Mouse (Mus musculus): ENCODE data around the gene Grn.
"Not testable (repeated sequence)": the region's sequence is repeated elsewhere in the genome, so short reads cannot be mapped to it uniquely, and the experiment has no call there.

Grn gene

GRCm38 (mm10) chr11:102430121-102431017, at the start of gene Grn:
Gene Grn, plus strand, starts transcription at chr11:102430315.
- DNase-seq: peak; percentile 98

GRCm38 (mm10) chr11:102381341-102382100, 48.6 kb upstream of the Grn start:
- no peak for DNase-seq

- no peak for DNase-seq
Measured at GRCm38 (mm10) chr11:102382794-102383193, 47.3 kb upstream of the Grn start.

GRCm38 (mm10) chr11:102383365-102384136, 46.6 kb upstream of the Grn start:
- no peak for DNase-seq

GRCm38 (mm10) chr11:102384418-102384817, 45.7 kb upstream of the Grn start:
- DNase-seq: no peak

- DNase-seq: no peak
Measured at GRCm38 (mm10) chr11:102385075-102385474, 45.0 kb upstream of the Grn start.

- no peak for DNase-seq
Measured at GRCm38 (mm10) chr11:102386121-102386520, 44.0 kb upstream of the Grn start.

- not testable (repeated sequence) for DNase-seq
Measured at GRCm38 (mm10) chr11:102389436-102389835, 40.7 kb upstream of the Grn start.

GRCm38 (mm10) chr11:102392441-102393237, 37.5 kb upstream of the Grn start:
- DNase-seq: no peak

GRCm38 (mm10) chr11:102393238-102393634, 36.9 kb upstream of the Grn start, which contains the start of gene Rundc3a:
Gene Rundc3a, plus strand, starts transcription at chr11:102393403.
- peak; percentile 78 for DNase-seq

GRCm38 (mm10) chr11:102393719-102394420, 36.2 kb upstream of the Grn start:
- DNase-seq: no peak

GRCm38 (mm10) chr11:102394421-102395124, 35.5 kb upstream of the Grn start:
- DNase-seq: no peak

- DNase-seq: no peak
Measured at GRCm38 (mm10) chr11:102395250-102395649, 34.9 kb upstream of the Grn start.

GRCm38 (mm10) chr11:102396263-102396662, 33.9 kb upstream of the Grn start:
- DNase-seq: no peak

GRCm38 (mm10) chr11:102396671-102397141, 33.4 kb upstream of the Grn start:
- no peak for DNase-seq

GRCm38 (mm10) chr11:102398007-102398825, 31.9 kb upstream of the Grn start:
- DNase-seq: peak; percentile 74

GRCm38 (mm10) chr11:102399107-102399506, 31.0 kb upstream of the Grn start:
- no peak for DNase-seq

GRCm38 (mm10) chr11:102399610-102400072, 30.5 kb upstream of the Grn start:
- DNase-seq: no peak

GRCm38 (mm10) chr11:102400513-102401084, 29.5 kb upstream of the Grn start:
- no peak for DNase-seq

All from kidney, adult 9 months (tissue).